21 mouse cellular contexts compared by ENCODE assay signal in the genomic region with DNA sequence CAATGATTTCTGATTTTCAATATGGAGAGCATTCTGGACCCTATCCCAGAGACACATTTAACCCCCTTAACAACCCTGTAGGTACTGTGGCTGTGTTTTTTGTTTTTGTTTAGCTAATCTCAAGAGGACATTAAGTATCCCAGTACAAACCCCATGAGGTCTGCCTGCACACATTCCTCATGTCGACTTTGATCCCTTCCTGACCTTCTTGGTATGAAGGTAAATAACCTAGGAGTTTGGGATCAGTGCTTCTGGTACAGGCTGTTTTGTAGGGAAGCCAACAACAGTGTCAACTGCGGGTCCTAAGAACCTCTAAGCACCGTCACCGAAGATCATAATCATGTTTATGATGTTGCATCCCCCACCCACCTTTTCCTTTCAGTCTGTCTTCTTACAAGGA. TPM values are rescaled to one million over a fixed set of nuclear protein-coding genes. Genes with fewer than 3 reads are reported as not detected.
"Had no signal": no experiment of that assay in that cellular context is flagged by ENCODE, and none has a peak within 500 bp of the region (broad histone marks: within the 10 kb centered on the region; RNA-seq: fewer than 3 reads in every experiment).

No protein-coding gene starts in this region.

- ATAC-seq: lung, postnatal 0 days; midbrain, embryonic 13.5 days; midbrain, embryonic 15.5 days had no signal

- H3K4me3 ChIP-seq: lung, embryonic 15.5 days; megakaryocyte, embryonic 14.5 days; midbrain, embryonic 13.5 days; midbrain, embryonic 15.5 days; neural tube, embryonic 12.5 days; stomach, embryonic 15.5 days had no signal

- H3K9ac ChIP-seq: lung, embryonic 15.5 days; midbrain, embryonic 13.5 days; midbrain, embryonic 15.5 days; neural tube, embryonic 12.5 days; stomach, embryonic 15.5 days had no signal

- DNase-seq: lung, adult 2 months; lung, postnatal 14 days; lung, postnatal 36 days; right cerebral cortex, postnatal 14 days; thymus, adult 2 months; thymus, postnatal 25 days; thymus, postnatal 4 days had no signal

- H3K9me3 ChIP-seq: lung, embryonic 15.5 days; midbrain, embryonic 15.5 days; stomach, embryonic 15.5 days had no signal

- H3K4me2 ChIP-seq: lung, embryonic 15.5 days; midbrain, embryonic 11.5 days; midbrain, embryonic 13.5 days; midbrain, embryonic 15.5 days; neural tube, embryonic 12.5 days; stomach, embryonic 15.5 days had no signal

- H3K36me3 ChIP-seq: lung, embryonic 15.5 days; midbrain, embryonic 13.5 days; midbrain, embryonic 15.5 days; neural tube, embryonic 12.5 days; stomach, embryonic 15.5 days had no signal

- H3K27me3 ChIP-seq: lung, embryonic 15.5 days; midbrain, embryonic 13.5 days; midbrain, embryonic 15.5 days; neural tube, embryonic 12.5 days; stomach, embryonic 15.5 days had no signal

- H3K27ac ChIP-seq: lung, embryonic 15.5 days; macrophage; midbrain, embryonic 13.5 days; midbrain, embryonic 15.5 days; neural tube, embryonic 12.5 days; stomach, embryonic 15.5 days; stomach, postnatal 0 days had no signal

- H3K4me1 ChIP-seq: lung, embryonic 15.5 days; megakaryocyte, embryonic 14.5 days; midbrain, embryonic 13.5 days; midbrain, embryonic 15.5 days; neural tube, embryonic 12.5 days; stomach, embryonic 15.5 days had no signal

RNA-seq across cellular contexts. Expression of a gene that starts 7.9 kb away (rescaled TPM):
- polyA plus RNA-seq: lung, adult 2 months; lung, postnatal 0 days; macrophage; midbrain, embryonic 13.5 days; midbrain, embryonic 15.5 days; midbrain, postnatal 0 days; neural tube, embryonic 12.5 days; spleen, adult 2 months; stomach, embryonic 15.5 days; stomach, postnatal 0 days; testis, adult 2 months; urinary bladder, adult 2 months had no signal

RNA-seq across cellular contexts. Expression of a gene that starts 22.8 kb away (rescaled TPM):
- polyA plus RNA-seq: macrophage; testis, adult 2 months had no signal
